Mouse (Mus musculus) liver, embryonic 14.5 days (tissue): ENCODE measurements around the gene Flt3. TPM values are rescaled to one million over a fixed set of nuclear protein-coding genes. Genes with fewer than 3 reads are reported as not detected.
A peak's percentile ranks its signal among the peaks of the same experiment; 100 is the strongest.

Experiments
- ATAC-seq: fragments of 200-750 bp; cut with Nextera tagmentation; 2 replicates; pipeline ENCODE4 v1.8.0; 2017; ENCODE audit warnings: moderate number of reproducible peaks, mild to moderate bottlenecking, moderate library complexity; ENCODE audit not compliant: insufficient read depth
- DNase-seq, 3 experiments: peaks; one replicate each; pipeline ENCODE4 v3.0.0-alpha.2; 2012 to 2013; ENCODE audit warnings: low read depth in 3 of 3, low spot score in 3 of 3
- H3K27ac ChIP-seq: fragments of 300-500 bp; sonication (generic); 2 replicates; pipeline ENCODE4 v1.5.1; 2014; ENCODE audit warnings: moderate library complexity, mild to moderate bottlenecking, control low read depth, inconsistent platforms
- H3K27me3 ChIP-seq: fragments of 300-500 bp; sonication (generic); 2 replicates; pipeline ENCODE4 v1.6.1; 2014; ENCODE audit warnings: mild to moderate bottlenecking, low read length, moderate library complexity; ENCODE audit not compliant: control insufficient read depth, insufficient read depth
- H3K36me3 ChIP-seq: fragments of 300-500 bp; sonication (generic); replicated peaks from 2 replicates; pipeline ENCODE4 v1.6.1; 2014; ENCODE audit warnings: low read depth; ENCODE audit not compliant: control insufficient read depth, insufficient read depth
- H3K4me1 ChIP-seq, 2 experiments: fragments of 200-500 bp in 1 of 2; fragments of 300-500 bp in 1 of 2; sonication (generic) in 1 of 2; replicated peaks; 2 replicates each; pipeline ENCODE4 v1.6.1; 2012 to 2014; ENCODE audit warnings: antibody characterized with exemption in 1 of 2, inconsistent platforms in 1 of 2, low read length in 1 of 2; ENCODE audit not compliant: control insufficient read depth in 2 of 2, insufficient read depth in 2 of 2
- H3K4me2 ChIP-seq: fragments of 300-500 bp; sonication (generic); 2 replicates; pipeline ENCODE4 v1.6.1; 2014; ENCODE audit warnings: low read depth, mild to moderate bottlenecking, control low read depth, moderate library complexity
- H3K4me3 ChIP-seq, 2 experiments: fragments of 200-500 bp in 1 of 2; fragments of 300-500 bp in 1 of 2; sonication (generic) in 1 of 2; 2 replicates each; pipeline ENCODE4 v1.5.1; 2012 to 2014; ENCODE audit warnings: low read depth in 2 of 2, low read length in 2 of 2, mild to moderate bottlenecking in 2 of 2, control low read depth in 1 of 2, inconsistent platforms in 1 of 2, moderate library complexity in 1 of 2; ENCODE audit not compliant: insufficient read depth in 1 of 2
- H3K9ac ChIP-seq: fragments of 300-500 bp; sonication (generic); replicated peaks from 2 replicates; pipeline ENCODE4 v1.6.1; 2014; ENCODE audit warnings: mild to moderate bottlenecking, control low read depth, moderate library complexity
- H3K9me3 ChIP-seq: fragments of 300-500 bp; sonication (generic); 2 replicates; pipeline ENCODE4 v1.6.1; 2016; ENCODE audit warnings: low read length, mixed read lengths; ENCODE audit not compliant: control insufficient read depth
- CTCF ChIP-seq: IDR thresholded peaks from 2 replicates; pipeline ENCODE4 v1.5.1; 2016; ENCODE audit warnings: antibody characterized with exemption, low read depth, control low read depth
- EP300 ChIP-seq: IDR thresholded peaks from 2 replicates; pipeline ENCODE4 v1.6.1; 2016; ENCODE audit warnings: antibody characterized with exemption, low read depth
- WGBS: fragments of 180-500 bp; shearing (Covaris S2); extraction: QIAGEN DNeasy Blood & Tissue Kit; methylation state at CpG from one replicate; pipeline ENCODE4 v1.1.7; 2014; ENCODE audit not compliant: insufficient replicate concordance; 5-methylcytosine and 5-hydroxymethylcytosine counted together
- polyA plus RNA-seq, 2 experiments: library from polyadenylated mRNA; depleted of rRNA in 1 of 2; stranded (reverse) in 1 of 2; unstranded in 1 of 2; fragments of >200 nt; fragmentation: Nextera tagmentation in 1 of 2; extraction: Ambion mirVana in 1 of 2; gene quantifications; 2 replicates each; pipeline versions ENCODE4 v1.2.1 to v1.2.3; 2012 to 2014

The Flt3 gene
- polyA plus RNA-seq (2012; rRNA removed) = 0.65 and 0.88 TPM in 2 replicates
- 1.2 and 1.3 TPM in 2 replicates for polyA plus RNA-seq (2014; fragmentation: Nextera tagmentation; extraction: Ambion mirVana)

GRCm38 (mm10) chr5:147399843-147400504, at the start of gene Flt3:
Gene Flt3, minus strand, starts transcription at chr5:147400489.
- H3K9me3 ChIP-seq = no peaks in the 10 kb centered on the region; the same call in 1 of the 2 replicates
- no peak within 1 kb of the TSS for H3K9ac ChIP-seq
- peak within 1 kb of the TSS; percentile 43 for H3K4me2 ChIP-seq
- H3K4me1 ChIP-seq = no peaks in the 10 kb centered on the region
- H3K4me3 ChIP-seq = peak within 1 kb of the TSS in 1 of 2 experiments; percentile 18; a peak in 2 of 4 replicates
- peaks cover 35% of the 10 kb centered on the region for H3K27me3 ChIP-seq
- no peaks in the 10 kb centered on the region for H3K36me3 ChIP-seq
- TF ChIP-seq EP300 (no peak), CTCF (no peak)
- DNase-seq = no peak
- no peak within 1 kb of the TSS for H3K27ac ChIP-seq
- ATAC-seq = peak; percentile 26; the same call in 1 of the 2 replicates
- 2% methylated on average over 56 of the region's 56 CpGs for WGBS

GRCm38 (mm10) chr5:147448933-147449332, 48.6 kb upstream of the Flt3 start:
- 84% methylated on average over 4 of the region's 4 CpGs for WGBS
- no peak overlapping the region for H3K27ac ChIP-seq
- H3K4me1 ChIP-seq = peaks cover 16 to 17% of the 10 kb centered on the region in 2 experiments
- ATAC-seq = no peak
- H3K27me3 ChIP-seq = no peaks in the 10 kb centered on the region
- peaks cover 12% of the 10 kb centered on the region for H3K36me3 ChIP-seq
- no peak for DNase-seq
- no peak overlapping the region for H3K4me3 ChIP-seq
- H3K9ac ChIP-seq = no peak overlapping the region
- TF ChIP-seq EP300 = no peak
- no peak for TF ChIP-seq CTCF
- H3K9me3 ChIP-seq = no peaks in the 10 kb centered on the region
- no peak overlapping the region for H3K4me2 ChIP-seq

GRCm38 (mm10) chr5:147448526-147448925, 48.2 kb upstream of the Flt3 start:
- TF ChIP-seq CTCF (no peak), EP300 (no peak)
- Histone ChIP-seq H3K9ac (no peak overlapping the region), H3K27me3 (no peaks in the 10 kb centered on the region), H3K27ac (no peak overlapping the region), H3K4me2 (no peak overlapping the region), H3K9me3 (no peaks in the 10 kb centered on the region), H3K4me1 (peaks cover 18 to 19% of the 10 kb centered on the region in 2 experiments), H3K4me3 (no peak overlapping the region), H3K36me3 (peaks cover 10% of the 10 kb centered on the region)
- no peak for DNase-seq
- WGBS = 80% methylated on average over 4 of the region's 4 CpGs
- ATAC-seq = no peak

GRCm38 (mm10) chr5:147445252-147445651, 45.0 kb upstream of the Flt3 start:
- Histone ChIP-seq H3K9ac (no peak overlapping the region), H3K4me2 (peak overlapping the region; percentile 53), H3K27me3 (no peaks in the 10 kb centered on the region), H3K4me3 (no peak overlapping the region), H3K4me1 (peaks cover 38 to 44% of the 10 kb centered on the region in 2 experiments), H3K36me3 (no peaks in the 10 kb centered on the region), H3K9me3 (no peaks in the 10 kb centered on the region), H3K27ac (peak overlapping the region; percentile 36; the same call in 1 of the 2 replicates)
- DNase-seq = no peak
- TF ChIP-seq CTCF (no peak), EP300 (no peak)
- 48% methylated on average over 4 of the region's 4 CpGs for WGBS
- ATAC-seq = no peak

- Histone ChIP-seq H3K4me3 (no peak overlapping the region), H3K36me3 (no peaks in the 10 kb centered on the region), H3K27ac (peak overlapping the region; percentile 29; the same call in 1 of the 2 replicates), H3K9ac (no peak overlapping the region), H3K27me3 (no peaks in the 10 kb centered on the region), H3K4me2 (peak overlapping the region; percentile 53), H3K4me1 (peaks cover 38 to 44% of the 10 kb centered on the region in 2 experiments), H3K9me3 (no peaks in the 10 kb centered on the region)
- no peak for DNase-seq
- peak; percentile 61; the same call in 1 of the 2 replicates for ATAC-seq
- WGBS = 50% methylated on average over 2 of the region's 2 CpGs
- no peak for TF ChIP-seq CTCF
- TF ChIP-seq EP300 = peak; percentile 50; the same call in 1 of the 2 replicates
Observed at GRCm38 (mm10) chr5:147444757-147445156, 44.5 kb upstream of the Flt3 start.
